Mouse (Mus musculus): ENCODE measurements around the gene Dnajb7.

Gene Dnajb7

DNA sequence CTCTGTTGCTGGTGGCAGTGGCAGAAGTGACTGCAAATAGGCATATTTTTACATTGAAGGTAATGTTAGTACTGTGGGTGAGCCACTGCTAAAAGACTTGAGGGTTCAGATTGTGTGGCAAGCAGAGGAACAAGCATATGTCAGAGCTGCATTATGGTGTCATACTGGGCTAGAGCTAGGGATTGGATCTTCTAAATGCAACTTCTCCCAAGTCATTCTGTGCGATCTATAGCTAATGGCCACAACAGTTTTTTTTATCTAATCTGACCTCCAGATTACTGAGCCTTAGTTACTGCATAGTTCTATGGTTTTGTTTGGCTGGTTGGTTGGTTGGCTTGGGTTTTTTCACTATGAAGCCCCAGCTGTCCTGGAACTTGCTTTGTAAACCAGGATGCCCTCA, at the start of gene Dnajb7:
Dnajb7 (minus strand) TSS at position 101 of the 400 bp plus-strand sequence.
- no peak for DNase-seq (ENCODE audit: low spot score in 2 of 2)

DNA sequence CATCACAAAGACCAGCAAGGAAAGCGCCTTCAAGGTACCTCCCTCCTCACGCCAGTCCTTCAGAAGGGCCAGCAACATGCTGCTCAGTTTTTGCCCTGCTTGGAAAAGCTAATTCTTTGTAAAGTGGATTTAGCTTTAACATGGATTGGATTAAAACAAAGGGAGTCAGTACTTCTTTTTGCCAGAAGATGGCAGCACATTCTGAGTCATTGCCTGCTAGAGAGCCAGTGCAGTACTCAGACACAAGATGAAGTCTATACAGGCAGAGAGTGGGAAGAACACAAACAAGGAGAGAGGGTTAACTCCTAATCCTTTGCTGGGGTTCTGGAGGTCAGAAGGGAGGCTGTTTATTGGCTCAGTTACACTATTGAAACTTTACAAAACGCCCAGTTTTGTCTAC, 40.4 kb upstream of the Dnajb7 start:
- DNase-seq (ENCODE audit: low spot score in 2 of 2): peak in 1 of 2 experiments; percentile 66

DNA sequence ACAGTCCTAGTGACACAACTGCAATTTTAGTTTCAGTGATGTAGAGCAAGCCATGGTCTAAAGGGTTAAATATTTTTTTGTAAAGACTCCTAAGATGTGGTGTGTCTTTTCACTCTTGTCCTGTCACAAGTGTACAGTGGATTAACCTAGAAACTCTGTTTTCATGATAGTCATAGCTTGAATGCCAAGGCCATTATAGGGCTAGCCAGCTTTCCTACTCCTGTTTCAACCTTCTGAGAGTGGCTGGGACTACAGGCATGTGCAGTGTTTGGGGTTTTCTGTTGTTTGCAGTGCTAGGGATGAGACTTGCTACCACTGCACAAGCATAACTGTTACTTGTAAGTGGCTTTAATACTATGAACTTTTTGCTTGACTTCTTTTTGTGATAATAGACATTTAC, 31.1 kb upstream of the Dnajb7 start:
- no peak for DNase-seq (ENCODE audit: low spot score in 2 of 2)

DNA sequence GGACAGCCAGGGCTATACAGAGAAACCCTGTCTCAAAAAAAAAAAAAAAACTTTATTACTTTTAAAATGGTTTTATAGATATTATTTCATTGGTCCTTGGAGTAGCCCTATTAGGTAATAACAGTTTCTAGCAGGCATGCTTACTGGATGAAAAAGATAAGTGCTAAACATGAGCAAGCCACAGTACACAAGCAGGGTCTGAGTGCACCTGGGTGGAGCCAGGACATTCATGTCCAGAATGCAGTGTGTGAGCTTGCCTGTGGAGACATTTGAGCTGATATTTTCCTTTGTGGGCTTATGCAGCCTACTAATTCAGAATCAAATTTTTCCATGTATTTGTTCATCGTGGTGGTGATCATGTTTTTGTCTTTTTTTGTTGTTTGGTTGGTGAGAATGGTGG, 30.2 kb upstream of the Dnajb7 start:
- no peak for DNase-seq (ENCODE audit: low spot score in 2 of 2)

DNA sequence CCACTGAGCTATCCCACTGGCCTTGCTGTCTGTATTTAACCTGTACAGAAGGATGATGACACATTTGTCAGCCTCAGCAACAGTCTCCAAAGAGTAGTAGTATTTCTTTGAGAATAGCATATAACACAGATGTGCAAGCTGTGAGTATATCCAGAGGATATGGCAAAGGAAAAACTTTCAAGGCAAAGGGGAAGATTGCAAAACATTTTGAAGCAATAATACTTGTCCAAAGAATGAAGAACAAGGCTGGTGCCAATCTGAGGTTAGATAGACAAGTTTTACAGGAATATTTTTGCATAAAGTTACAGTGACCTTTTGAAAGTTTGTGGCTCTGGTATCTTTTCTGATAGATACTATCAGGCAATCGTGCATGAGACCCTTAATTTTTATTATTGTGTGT, 23.1 kb upstream of the Dnajb7 start:
- DNase-seq (ENCODE audit: low spot score in 2 of 2): no peak

DNA sequence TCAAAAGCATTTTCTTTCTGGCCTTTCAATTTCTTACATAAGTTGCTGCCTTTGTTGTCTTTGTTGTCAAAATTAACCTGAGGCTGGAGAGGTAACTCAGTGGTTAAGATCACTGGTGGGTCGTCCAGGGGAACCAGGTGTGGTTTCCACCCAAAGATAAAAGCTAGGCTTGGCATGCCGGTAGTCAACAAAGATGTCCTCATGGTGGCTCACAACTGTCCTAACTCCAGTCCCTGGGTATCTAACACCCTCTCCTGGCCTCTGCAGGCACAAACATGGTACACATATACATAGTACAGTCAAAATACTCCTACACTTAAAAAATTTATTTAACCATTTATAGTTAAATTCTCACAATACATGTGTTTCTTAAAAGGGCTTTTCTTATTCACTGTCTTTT, 19.8 kb upstream of the Dnajb7 start:
- no peak for DNase-seq (ENCODE audit: low spot score in 2 of 2)

DNA sequence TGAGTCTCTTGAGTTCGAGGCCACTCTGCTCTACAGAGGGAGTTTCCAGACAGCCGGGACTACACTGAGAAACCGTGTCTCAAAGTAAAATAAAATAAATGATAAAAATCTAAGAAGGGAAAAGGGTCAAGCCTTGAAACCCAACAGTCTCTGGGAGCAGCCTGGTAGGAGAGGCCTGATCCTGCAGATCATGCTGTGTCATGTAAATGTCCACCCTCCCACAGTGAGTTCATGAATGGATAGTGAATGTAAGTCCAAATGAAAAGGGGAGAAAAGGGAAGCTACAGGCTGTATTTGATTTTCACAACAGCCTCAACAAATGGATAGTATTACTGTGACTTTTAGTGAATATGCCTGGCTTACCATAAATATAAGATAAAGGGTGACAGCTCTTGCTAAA, 17.2 kb upstream of the Dnajb7 start:
- DNase-seq (ENCODE audit: low spot score in 2 of 2): no peak

DNA sequence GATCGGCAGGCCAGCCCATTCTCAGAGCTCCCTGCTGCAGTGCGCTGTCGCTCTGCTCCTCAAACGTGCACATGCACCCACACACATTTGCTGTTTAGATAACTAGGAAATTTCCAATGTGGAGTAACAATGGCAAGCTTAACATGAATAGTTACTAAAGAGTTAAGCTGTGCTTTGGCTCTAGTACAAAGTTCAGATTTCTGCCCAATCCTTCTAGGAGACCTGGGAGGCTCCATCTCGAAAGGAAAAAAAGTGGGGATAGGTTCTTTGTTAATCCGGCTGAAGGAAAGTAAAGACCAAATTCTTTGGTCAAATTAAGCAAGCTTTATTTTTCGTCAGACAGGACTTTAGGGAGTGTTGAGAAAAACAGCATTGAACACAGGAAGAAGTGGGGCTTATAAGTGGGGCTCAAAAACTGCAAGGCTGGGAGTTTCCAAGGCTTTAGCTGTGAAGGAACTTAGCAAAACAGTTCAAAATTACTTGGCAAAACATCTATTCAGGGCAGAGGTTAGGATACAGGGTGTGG, 14.1 kb upstream of the Dnajb7 start:
- DNase-seq (ENCODE audit: low spot score in 2 of 2): no peak

DNA sequence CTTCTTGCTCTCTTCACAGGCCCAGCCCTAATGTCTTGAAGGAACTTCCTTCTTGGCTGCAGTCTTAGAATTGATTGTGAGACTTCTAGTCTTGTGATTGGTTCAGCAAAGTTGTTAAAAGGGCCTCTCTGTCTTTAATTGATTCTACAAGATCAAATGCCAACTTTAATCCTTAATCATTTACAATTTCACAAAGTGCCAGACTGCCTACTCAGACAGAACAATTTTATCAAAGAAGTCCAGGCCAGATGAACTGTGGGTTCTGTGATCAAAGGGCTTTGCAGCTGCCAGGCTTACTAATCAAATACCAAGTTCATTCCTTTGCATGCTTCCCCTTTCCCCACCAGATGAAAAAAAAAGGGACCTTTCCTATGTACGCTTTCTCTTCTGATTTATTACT, 13.4 kb upstream of the Dnajb7 start:
- DNase-seq (ENCODE audit: low spot score in 2 of 2): no peak

DNA sequence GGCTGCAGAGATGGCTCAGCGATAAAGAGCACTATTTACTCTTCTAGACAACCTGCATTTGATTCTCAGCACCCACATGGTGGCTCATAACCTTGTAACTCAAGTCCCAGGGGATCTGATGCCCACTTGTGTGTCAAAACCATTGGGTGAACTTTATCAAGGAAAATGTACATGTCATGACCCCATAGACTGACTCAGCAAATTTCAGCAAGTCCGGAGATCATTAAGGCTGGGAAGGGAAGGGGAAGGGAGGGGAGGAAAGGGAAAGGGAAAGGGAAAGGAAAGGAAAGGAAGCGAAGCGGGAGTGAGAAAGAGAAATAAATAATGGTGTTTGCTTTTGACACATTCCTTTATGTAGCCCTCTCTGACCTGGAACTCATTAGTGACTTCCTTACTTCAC, 10.0 kb upstream of the Dnajb7 start:
- DNase-seq (ENCODE audit: low spot score in 2 of 2): no peak

DNA sequence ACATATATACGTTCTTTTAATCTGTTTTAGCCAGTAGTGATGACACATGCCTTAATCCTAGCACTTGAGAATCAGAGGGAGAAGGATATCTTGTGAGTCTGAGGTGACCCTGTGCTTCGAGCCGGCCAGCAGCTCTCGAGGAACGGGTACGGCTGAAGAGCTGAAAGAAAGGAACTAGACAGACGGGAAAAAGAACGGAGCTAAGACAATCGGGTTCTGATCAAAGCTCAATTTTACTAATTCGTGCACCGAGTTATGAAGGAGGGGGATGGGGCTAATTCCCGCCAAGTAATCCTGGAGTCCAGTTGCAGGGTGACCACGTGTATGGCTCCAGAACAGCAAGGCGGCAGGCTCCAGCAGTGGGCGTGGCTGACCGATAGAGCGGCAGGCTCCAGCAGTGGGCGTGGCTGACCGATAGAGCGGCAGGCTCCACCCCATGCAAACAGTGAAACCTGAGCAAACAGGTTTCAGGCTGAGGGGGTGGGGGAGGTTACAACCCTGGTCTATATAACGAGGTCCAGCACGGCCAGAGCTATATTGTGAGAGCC, 8.7 kb upstream of the Dnajb7 start:
- peak in 1 of 2 experiments; percentile 8 for DNase-seq (ENCODE audit: low spot score in 2 of 2)

DNA sequence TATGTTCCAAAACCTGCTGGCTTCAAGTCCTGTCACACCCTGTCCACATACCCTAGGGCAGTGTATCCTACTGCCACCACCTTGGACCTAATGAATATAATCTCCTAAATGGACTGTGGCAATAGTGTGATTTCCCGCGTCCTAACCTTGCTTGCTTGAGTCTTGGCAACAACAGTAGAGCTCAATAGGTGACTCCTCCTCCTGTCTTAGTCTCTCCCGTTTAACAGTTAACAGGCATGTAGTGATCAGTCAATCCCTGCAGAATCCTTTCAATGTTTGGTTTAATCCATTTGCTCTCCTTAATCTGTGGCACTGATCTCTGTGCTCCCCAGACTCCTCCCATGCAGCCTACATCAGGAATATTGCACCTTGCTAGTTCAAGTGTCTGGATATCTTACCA, 3.1 kb downstream of the Dnajb7 start:
- no peak for DNase-seq (ENCODE audit: low spot score in 2 of 2)

DNA sequence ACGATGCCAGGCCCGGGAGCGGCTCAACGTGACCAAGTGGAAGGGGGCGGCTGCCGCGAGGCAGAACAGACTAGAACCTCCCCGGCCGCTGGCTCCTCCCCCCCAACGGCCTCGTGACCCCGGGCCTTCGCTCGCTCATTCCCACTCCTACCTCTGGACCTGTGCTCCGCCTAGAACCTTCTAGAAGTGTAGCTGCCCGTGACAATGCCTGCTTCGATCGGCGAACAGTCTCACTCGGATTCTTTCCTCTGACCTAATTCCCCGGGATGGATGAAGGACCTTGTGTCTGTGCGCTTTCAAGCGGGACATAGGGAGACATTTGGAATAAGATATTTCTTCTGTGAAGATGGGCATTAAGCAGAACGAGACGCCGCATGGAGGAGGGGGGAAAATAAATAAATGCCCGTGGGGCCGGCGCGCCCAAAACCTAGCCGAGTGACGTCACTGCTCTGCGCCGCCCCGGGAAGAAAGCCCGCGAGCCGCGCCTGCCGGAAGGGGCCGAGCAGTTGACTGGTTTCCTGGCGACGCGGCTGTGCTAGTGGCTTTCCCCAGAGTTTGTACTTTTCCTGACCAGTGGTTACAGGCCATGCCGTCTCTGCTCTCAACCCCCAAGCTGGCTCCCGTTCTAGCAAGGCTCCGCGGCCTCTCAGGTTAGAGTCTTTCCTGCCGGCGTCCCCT, 8.3 kb downstream of the Dnajb7 start, which contains the start of the genes St13 and Xpnpep3:
St13 (minus strand) TSS at position 440 of the 678 bp plus-strand sequence.
Xpnpep3 (plus strand) TSS at position 501 of the 678 bp plus-strand sequence.
- peak; percentile 97 to 98 for DNase-seq (ENCODE audit: low spot score in 2 of 2)

DNA sequence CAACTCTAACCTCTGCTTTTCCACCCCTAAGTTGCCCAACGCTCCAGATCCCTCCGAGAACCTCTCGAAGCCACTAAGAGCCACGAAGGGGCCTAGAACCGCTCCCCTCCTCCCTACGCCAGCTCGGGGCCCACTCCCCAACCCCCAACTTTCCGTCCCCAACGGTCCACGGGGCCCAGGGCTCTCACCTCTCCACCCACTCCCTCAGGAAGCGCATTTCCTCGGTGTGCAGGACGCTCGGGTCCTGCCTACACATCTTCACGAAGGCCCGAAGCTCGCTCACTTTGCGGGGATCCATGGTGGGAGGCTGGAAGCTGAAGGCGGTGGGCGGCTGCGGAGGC, 8.8 kb downstream of the Dnajb7 start:
- no peak for DNase-seq (ENCODE audit: low spot score in 2 of 2)

DNA sequence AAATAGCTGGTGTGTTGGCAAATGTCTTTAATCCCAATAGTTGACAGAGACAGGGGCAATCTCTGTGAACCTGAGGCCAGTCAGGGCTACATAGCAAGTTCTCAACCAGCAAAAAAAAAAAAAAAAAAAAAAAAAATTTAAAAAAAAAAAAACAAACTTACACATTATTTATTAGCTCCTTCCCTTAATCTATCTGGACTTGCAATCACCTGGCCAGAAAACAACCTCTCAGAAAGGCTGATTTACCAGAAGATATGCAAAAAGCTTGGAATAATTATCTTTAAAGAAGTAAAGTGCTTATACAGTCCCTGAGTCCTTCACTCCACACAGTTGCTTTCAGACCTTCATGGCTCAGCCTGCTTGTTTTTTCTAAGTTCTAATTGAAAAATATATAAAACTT, 9.9 kb downstream of the Dnajb7 start:
- DNase-seq (ENCODE audit: low spot score in 2 of 2): no peak

DNA sequence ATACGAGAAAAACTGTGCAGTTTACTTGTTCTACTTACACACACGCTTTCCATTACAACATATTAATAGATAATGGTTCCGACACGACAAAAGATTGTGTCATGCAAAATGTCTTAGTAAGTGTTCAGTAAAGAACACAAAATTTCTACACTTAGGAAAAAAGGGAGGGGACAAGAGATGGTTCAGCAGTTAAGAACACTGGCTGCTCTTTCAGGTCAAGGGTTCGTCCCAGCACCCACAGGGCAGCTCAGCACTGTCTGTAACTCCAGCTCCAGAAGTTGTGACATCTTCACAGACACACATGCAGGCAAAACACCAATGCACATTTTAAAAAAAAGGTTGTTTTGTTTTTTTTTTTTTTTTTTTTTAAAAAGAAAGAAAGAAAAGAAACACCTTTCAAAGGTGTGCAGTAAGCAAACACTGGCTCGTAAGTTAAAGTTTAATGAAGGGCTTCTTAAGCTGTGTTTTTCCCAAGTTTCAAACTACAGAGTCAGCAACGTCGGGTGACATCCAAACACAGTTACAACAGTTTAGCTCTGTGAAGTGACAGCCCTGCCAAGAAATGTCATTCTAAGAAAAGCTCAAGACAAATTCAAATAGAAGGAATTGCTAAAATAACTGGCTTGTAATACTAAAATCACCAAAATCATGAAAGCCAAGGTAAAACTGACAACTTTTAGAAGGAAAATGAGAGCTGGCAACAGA, 13.7 kb downstream of the Dnajb7 start:
- DNase-seq (ENCODE audit: low spot score in 2 of 2): no peak

DNA sequence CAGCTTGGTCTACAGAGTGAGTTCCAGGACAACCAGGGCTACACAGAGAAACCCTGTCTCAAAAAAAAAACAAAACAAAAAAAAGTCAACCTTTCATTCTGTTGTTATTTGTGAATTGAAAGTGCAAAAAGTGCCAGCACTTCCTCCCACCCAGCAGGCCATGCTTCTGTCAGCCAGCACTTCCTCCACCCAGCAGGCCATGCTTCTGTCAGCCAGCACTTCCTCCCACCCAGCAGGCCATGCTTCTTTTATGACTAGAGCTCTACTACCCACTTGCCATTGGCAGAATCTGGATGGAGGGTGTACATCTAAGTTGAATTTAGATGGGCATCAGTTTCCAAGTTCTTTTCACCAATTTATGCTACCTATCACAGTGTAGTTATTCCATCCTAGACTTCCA, 15.1 kb downstream of the Dnajb7 start:
- no peak for DNase-seq (ENCODE audit: low spot score in 2 of 2)

DNA sequence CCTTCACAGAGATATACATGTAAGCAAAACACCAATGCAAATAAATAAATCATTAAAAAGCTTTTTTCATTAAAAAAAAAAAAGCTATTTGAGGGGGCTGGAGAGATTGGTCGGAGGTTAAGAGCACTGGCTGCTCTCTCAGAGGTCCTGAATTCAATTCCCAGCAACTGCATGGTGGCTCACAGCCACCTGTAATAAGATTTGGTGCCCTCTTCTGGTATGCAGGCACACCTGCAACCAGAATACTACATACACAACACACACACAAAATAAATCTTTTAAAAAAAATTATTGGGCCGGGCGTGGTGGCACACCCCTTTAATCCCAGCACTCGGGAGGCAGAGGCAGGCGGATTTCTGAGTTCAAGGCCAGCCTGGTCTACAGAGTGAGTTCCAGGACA, 21.8 kb downstream of the Dnajb7 start:
- DNase-seq (ENCODE audit: low spot score in 2 of 2): no peak

DNA sequence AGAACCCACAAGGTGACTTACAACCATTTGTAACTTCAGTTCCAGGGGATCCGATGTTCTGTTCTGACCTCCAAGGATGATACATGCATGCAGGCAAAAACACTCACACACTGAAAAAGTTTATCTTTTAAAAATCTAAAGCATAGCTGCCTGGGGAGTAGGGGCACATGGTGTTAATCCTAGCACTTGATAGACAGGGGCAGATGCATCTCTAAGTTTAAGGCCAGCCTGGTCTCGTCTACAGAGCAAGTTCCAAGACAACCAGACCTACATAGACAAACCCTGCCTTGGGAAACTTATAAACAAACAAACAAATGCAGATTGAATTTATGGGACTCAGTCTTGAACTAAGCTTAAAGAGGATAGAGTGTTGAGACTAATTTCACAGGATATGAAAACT, 29.3 kb downstream of the Dnajb7 start:
- no peak for DNase-seq (ENCODE audit: low spot score in 2 of 2)

DNA sequence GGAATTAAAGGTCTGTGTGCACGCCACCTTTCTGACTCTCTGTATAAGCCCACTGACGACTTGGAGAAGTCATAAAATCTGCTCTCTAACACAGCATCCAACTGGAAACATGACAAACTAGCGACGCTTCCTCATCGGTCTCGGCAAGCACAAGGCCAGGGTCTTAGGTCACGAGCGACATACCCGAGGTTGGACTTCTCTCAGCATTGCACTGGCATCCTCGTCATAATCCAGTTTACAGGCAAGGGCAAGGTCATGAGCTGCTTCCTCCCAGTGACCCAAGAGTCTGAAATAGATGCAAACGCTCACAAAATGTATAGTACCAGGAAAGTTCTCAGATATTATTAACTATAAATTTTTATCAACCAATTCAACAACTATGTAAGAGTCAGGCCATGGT, 33.5 kb downstream of the Dnajb7 start:
- DNase-seq (ENCODE audit: low spot score in 2 of 2): no peak

DNA sequence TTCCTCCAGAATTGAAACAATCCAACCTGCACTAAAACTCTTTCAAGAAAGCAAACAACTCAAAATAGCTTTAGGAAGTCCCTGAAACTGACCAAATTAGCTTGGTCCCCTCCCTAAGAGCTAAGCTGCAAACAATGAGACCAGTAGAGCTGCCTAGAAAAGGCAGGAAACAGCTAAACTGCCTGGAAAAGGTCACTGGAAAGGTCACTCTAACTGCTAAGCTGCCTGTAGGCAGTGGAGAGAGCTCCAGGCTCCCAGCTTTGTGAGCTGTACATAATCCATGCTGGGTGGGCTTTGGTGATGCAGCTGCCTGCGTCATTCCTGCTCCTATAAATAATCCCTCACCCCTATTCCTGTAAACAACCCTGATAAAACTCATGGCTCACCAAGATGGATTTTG, 37.7 kb downstream of the Dnajb7 start:
- DNase-seq (ENCODE audit: low spot score in 2 of 2): no peak

DNA sequence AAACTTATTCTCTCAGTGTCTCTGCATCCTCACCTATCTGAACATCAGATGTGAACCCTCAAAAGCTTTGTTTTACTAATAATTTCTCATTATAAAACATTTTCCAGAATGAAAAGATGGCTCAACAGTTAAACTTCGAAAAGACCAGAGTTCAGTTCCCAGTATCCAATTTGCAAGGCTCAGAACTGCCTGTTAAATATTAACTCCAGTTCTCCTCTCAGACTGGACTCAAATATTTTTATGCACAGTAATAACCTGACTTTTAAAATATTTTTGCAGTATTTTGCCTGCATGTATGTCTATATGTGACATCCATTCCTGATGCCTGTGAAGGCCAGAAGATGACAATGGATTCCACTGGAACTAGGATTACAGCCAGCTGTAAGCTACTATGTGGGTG, 39.5 kb downstream of the Dnajb7 start:
- no peak for DNase-seq (ENCODE audit: low spot score in 2 of 2)

DNA sequence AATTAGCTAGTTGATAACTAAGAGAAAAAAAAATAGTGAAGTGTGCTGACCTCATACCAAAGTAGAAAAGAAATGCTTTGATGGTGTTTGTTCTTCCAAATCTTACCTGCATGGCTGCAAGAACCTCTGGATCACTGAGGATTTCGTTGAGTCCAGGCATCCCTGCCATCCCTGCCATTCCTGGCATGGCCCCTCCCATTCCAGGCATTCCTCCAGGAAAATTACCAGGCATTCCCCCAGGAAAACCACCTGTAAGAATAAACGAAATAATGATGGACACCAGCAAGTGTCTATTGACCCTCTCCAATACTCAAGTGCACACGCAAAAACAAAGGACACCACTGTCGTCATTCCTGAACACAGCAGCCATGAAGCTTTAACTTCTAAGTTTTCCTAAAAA, 41.9 kb downstream of the Dnajb7 start:
- no peak for DNase-seq (ENCODE audit: low spot score in 2 of 2)

Data from cerebellum, postnatal 4 days (tissue).